Mouse (Mus musculus): ENCODE measurements around the gene Lor. TPM values are rescaled to one million over a fixed set of nuclear protein-coding genes. Genes with fewer than 3 reads are reported as not detected.

Gene Lor
- 1.3 TPM in 2 replicates for polyA plus RNA-seq (2014; fragmentation: Nextera tagmentation; extraction: Ambion mirVana)

DNA sequence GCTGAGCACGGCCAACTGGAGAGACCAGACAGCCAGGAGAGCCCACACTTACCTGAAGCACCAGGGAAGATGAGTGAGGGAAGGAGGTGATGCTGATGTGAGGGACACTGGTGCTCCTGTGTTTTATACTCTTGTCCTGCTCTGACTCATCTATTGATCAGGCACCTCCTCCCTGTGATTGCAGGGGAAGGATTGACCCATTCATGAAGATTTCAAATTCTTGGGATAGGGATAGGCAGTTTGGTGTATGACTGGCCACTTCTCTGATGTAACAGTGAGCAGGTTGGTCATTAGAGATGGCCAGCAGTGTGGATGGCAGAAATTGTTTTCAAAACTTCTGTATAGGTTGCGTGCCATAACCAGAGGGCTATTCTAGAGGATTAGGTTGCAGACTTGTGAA, at the start of gene Lor:
Gene Lor (minus strand): TSS at position 101 of the 400 bp plus-strand sequence.
- Histone ChIP-seq H3K27ac (ENCODE audit: low read depth, low read length) (no peak within 1 kb of the TSS), H3K4me3 (ENCODE audit: low read depth, low read length) (peak within 1 kb of the TSS; percentile 63), H3K27me3 (replicated peaks; ENCODE audit: control insufficient read depth, insufficient read depth, low read length) (peaks cover 15% of the 10 kb centered on the region), H3K36me3 (ENCODE audit: control insufficient read depth, insufficient read depth, low read length) (no peaks in the 10 kb centered on the region), H3K9me3 (replicated peaks; ENCODE audit: control insufficient read depth, low read length) (no peaks in the 10 kb centered on the region), H3K4me2 (ENCODE audit: low read length) (peak within 1 kb of the TSS; percentile 94), H3K4me1 (ENCODE audit: control insufficient read depth, insufficient read depth, low read length) (peaks cover 2% of the 10 kb centered on the region; the same call in 1 of the 2 replicates), H3K9ac (ENCODE audit: low read length) (0 out of 2 replicates have a peak within 1 kb of the TSS, but pooled peaks have one; percentile 69)
- DNase-seq (ENCODE audit: low spot score) = no peak
- no peak for ATAC-seq
- WGBS = 90% methylated on average over 2 of the region's 2 CpGs

DNA sequence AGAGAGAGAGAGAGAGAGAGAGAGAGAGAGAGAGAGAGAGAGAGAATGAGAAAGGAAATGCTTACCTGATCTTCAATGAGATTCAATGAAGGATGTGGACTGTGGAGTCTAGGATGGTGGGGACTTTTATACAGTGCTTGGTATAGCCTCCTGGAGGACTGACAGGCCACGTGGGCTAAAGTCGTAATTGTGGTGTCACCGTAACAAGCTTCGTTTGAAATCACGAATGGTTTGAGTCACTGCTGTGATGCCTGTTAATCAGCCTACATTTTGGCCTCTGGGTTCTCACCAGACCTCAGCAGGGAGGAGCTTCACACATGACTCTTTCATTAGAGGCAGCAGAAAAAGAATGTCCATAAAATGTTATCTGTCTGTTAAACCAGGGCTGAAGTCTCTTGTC, 40.9 kb upstream of the Lor start, which contains the start of gene Prr9:
Gene Prr9 (minus strand): TSS at position 101 of the 400 bp plus-strand sequence.
- Histone ChIP-seq H3K27me3 (replicated peaks; ENCODE audit: control insufficient read depth, insufficient read depth, low read length) (no peaks in the 10 kb centered on the region), H3K9me3 (replicated peaks; ENCODE audit: control insufficient read depth, low read length) (no peaks in the 10 kb centered on the region), H3K4me2 (ENCODE audit: low read length) (no peak within 1 kb of the TSS), H3K9ac (ENCODE audit: low read length) (no peak within 1 kb of the TSS), H3K36me3 (ENCODE audit: control insufficient read depth, insufficient read depth, low read length) (no peaks in the 10 kb centered on the region), H3K4me1 (ENCODE audit: control insufficient read depth, insufficient read depth, low read length) (no peaks in the 10 kb centered on the region), H3K4me3 (ENCODE audit: low read depth, low read length) (no peak within 1 kb of the TSS), H3K27ac (ENCODE audit: low read depth, low read length) (no peak within 1 kb of the TSS)
- no peak for DNase-seq (ENCODE audit: low spot score)
- no peak for ATAC-seq
- WGBS = 82% methylated on average over 5 of the region's 5 CpGs

DNA sequence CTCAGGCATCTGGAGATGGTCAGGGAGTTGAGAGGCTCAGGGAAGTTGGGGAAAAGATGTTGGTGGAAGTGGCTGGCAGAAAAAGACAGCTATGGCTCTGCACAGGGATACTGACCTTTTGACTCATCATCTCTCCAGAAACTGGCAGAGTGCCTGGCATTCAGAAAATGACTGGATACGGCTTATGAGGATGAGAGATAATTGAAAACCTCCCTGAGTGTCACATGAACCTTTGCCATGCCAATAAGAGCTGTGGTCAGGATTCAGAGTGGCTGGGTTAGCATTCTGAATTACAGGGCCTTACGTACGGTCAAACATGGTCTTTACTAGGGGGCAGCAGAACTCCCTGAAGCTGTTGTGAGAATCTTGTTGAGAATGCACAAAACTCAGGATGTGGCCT, 38.0 kb upstream of the Lor start:
- Histone ChIP-seq H3K9me3 (replicated peaks; ENCODE audit: control insufficient read depth, low read length) (no peaks in the 10 kb centered on the region), H3K4me1 (ENCODE audit: control insufficient read depth, insufficient read depth, low read length) (no peaks in the 10 kb centered on the region), H3K9ac (ENCODE audit: low read length) (no peak overlapping the region), H3K27me3 (replicated peaks; ENCODE audit: control insufficient read depth, insufficient read depth, low read length) (no peaks in the 10 kb centered on the region), H3K4me3 (ENCODE audit: low read depth, low read length) (no peak overlapping the region), H3K36me3 (ENCODE audit: control insufficient read depth, insufficient read depth, low read length) (no peaks in the 10 kb centered on the region), H3K4me2 (ENCODE audit: low read length) (no peak overlapping the region), H3K27ac (ENCODE audit: low read depth, low read length) (no peak overlapping the region)
- 89% methylated on average over 3 of the region's 3 CpGs for WGBS
- no peak for ATAC-seq
- no peak for DNase-seq (ENCODE audit: low spot score)

DNA sequence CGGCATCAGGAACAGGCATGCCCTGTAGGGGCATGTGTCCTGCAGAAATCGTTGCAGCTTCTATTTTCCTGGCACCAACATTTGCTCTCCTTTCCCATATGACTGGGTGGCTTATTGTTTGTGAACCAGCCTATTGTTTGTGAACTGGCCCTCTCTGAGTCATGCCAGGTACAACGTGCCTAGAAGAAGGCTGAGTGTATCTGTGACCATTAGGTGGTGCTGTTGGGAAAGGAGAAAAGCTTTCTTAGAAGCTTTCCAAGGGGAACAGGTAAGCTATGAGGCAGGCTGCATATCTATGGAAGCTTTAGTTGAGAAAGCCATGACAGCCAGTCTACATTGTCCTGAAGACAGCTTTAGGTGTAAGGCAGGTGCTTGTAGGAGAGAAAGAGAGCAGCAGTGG, 35.0 kb upstream of the Lor start:
- WGBS = 37% methylated on average over 3 of the region's 3 CpGs
- peak; percentile 45 for DNase-seq (ENCODE audit: low spot score)

DNA sequence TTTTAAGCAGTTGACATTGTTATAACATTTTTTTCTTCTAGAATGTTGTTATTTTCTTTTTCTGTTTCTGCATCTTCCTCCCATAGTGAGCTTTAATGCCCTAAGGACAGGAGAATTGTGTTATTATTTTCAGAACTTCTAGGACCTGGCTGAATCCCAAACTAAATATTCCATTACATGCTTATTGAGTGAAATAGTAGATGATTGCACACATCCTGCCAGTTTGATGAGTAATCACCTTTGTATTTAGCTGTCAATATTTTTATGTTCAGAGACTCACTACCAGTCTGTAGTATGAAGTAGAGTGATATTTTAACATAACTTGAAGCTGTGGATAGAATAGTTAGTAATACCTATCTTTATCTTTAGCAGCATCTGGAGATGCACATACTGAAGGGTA, 28.6 kb upstream of the Lor start:
- DNase-seq (ENCODE audit: low spot score) (no peak), ATAC-seq (no peak)
- Histone ChIP-seq H3K27me3 (replicated peaks; ENCODE audit: control insufficient read depth, insufficient read depth, low read length) (no peaks in the 10 kb centered on the region), H3K4me1 (ENCODE audit: control insufficient read depth, insufficient read depth, low read length) (no peaks in the 10 kb centered on the region; the same call in 1 of the 2 replicates), H3K4me2 (ENCODE audit: low read length) (no peak overlapping the region), H3K27ac (ENCODE audit: low read depth, low read length) (no peak overlapping the region), H3K4me3 (ENCODE audit: low read depth, low read length) (no peak overlapping the region), H3K9ac (ENCODE audit: low read length) (no peak overlapping the region), H3K9me3 (replicated peaks; ENCODE audit: control insufficient read depth, low read length) (no peaks in the 10 kb centered on the region), H3K36me3 (ENCODE audit: control insufficient read depth, insufficient read depth, low read length) (no peaks in the 10 kb centered on the region)

More for the DNA sequence above, 35.0 kb upstream of the Lor start:
- no peaks in the 10 kb centered on the region for H3K27me3 ChIP-seq (replicated peaks; ENCODE audit: control insufficient read depth, insufficient read depth, low read length)
- ATAC-seq = no peak
- no peak overlapping the region for H3K4me3 ChIP-seq (ENCODE audit: low read depth, low read length)
- no peaks in the 10 kb centered on the region for H3K36me3 ChIP-seq (ENCODE audit: control insufficient read depth, insufficient read depth, low read length)
- no peak overlapping the region for H3K4me2 ChIP-seq (ENCODE audit: low read length)
- H3K27ac ChIP-seq (ENCODE audit: low read depth, low read length) = no peak overlapping the region
- H3K4me1 ChIP-seq (ENCODE audit: control insufficient read depth, insufficient read depth, low read length) = no peaks in the 10 kb centered on the region
- no peaks in the 10 kb centered on the region for H3K9me3 ChIP-seq (replicated peaks; ENCODE audit: control insufficient read depth, low read length)
- no peak overlapping the region for H3K9ac ChIP-seq (ENCODE audit: low read length)

DNA sequence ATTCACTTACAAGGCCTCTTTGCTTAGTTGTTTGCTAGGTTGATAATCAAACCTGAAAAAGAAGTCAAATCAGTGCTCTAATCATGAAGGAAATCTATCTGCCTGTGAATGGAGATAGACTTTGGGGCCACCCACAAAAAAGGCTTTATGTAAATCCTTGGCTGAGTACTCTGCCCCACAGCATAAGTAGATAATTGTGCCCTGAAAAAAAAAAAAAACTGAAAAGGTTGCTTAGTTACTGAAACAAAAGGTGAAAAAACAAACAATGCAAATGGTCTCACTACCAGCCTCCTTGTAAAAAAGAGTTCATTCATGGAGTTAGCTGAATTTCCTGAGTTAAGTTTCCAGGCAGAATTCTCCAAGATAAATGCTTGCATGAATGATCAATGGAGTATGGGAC, 27.8 kb upstream of the Lor start:
- DNase-seq (ENCODE audit: low spot score) = peak; percentile 51

DNA sequence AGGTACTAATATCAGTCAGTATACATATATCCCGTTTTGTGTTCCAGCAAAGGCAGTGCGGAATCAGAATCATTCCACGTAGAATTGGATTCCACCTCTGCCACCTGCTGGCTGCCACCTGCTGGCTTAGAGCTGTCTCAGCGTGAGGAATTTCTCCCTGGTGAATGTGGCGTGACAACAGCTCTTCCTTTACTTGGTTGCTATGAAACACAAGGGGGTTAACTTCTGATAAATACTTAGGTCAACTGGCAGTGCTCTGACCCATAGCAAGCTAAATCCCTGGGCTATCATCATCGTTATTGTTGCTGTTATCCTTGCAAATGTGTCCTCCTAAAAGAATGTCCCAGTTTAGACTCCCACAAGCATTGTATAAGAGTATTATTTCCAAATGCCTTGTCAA, 23.6 kb upstream of the Lor start:
- Histone ChIP-seq H3K27ac (ENCODE audit: low read depth, low read length) (no peak overlapping the region), H3K9ac (ENCODE audit: low read length) (no peak overlapping the region), H3K9me3 (replicated peaks; ENCODE audit: control insufficient read depth, low read length) (no peaks in the 10 kb centered on the region), H3K4me3 (ENCODE audit: low read depth, low read length) (no peak overlapping the region), H3K36me3 (ENCODE audit: control insufficient read depth, insufficient read depth, low read length) (no peaks in the 10 kb centered on the region), H3K27me3 (replicated peaks; ENCODE audit: control insufficient read depth, insufficient read depth, low read length) (no peaks in the 10 kb centered on the region), H3K4me2 (ENCODE audit: low read length) (no peak overlapping the region), H3K4me1 (ENCODE audit: control insufficient read depth, insufficient read depth, low read length) (no peaks in the 10 kb centered on the region; the same call in 1 of the 2 replicates)
- WGBS = 11% methylated on average over 6 of the region's 6 CpGs
- ATAC-seq = no peak
- peak; percentile 26 for DNase-seq (ENCODE audit: low spot score)

More for the DNA sequence above, 27.8 kb upstream of the Lor start:
- Histone ChIP-seq H3K27me3 (replicated peaks; ENCODE audit: control insufficient read depth, insufficient read depth, low read length) (no peaks in the 10 kb centered on the region), H3K4me3 (ENCODE audit: low read depth, low read length) (no peak overlapping the region), H3K9ac (ENCODE audit: low read length) (no peak overlapping the region), H3K36me3 (ENCODE audit: control insufficient read depth, insufficient read depth, low read length) (no peaks in the 10 kb centered on the region), H3K4me2 (ENCODE audit: low read length) (no peak overlapping the region), H3K4me1 (ENCODE audit: control insufficient read depth, insufficient read depth, low read length) (no peaks in the 10 kb centered on the region; the same call in 1 of the 2 replicates), H3K9me3 (replicated peaks; ENCODE audit: control insufficient read depth, low read length) (no peaks in the 10 kb centered on the region), H3K27ac (ENCODE audit: low read depth, low read length) (no peak overlapping the region)
- ATAC-seq = peak; percentile 20; the same call in 1 of the 2 replicates

DNA sequence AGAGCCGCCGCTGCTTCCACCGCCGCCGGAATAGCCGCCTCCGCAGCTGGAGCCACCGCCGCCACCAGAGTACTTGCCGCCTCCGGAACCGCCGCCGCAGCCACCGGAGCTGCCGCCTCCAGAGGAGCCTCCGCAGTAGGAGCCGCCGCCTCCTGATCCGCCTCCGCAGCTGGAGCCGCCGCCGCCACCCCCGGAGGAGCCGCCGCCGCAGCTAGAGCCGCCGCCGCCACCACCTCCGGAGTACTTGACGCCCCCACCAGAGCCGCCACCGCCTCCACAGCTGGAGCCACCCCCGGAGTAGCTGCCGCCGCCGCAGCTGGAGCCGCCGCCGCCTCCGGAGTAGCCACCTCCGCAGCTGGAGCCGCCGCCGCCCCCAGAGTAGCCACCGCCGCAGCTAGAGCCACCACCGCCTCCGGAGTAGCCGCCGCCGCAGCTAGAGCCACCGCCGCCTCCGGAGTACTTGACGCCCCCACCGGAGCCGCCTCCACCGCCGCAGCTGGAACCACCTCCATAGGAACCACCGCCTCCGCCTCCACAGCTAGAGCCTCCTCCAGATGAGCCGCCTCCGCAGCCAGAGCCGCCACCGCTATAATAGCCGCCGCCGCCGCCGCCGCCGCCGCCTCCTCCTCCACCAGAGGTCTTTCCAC, 1.5 kb downstream of the Lor start:
- Histone ChIP-seq H3K4me3 (ENCODE audit: low read depth, low read length) (peak overlapping the region; percentile 63), H3K27me3 (replicated peaks; ENCODE audit: control insufficient read depth, insufficient read depth, low read length) (peaks cover 15% of the 10 kb centered on the region), H3K9ac (ENCODE audit: low read length) (peak overlapping the region; percentile 69), H3K4me1 (ENCODE audit: control insufficient read depth, insufficient read depth, low read length) (peaks cover 2% of the 10 kb centered on the region; the same call in 1 of the 2 replicates), H3K36me3 (ENCODE audit: control insufficient read depth, insufficient read depth, low read length) (no peaks in the 10 kb centered on the region), H3K27ac (ENCODE audit: low read depth, low read length) (peak overlapping the region; percentile 92), H3K4me2 (ENCODE audit: low read length) (peak overlapping the region; percentile 94), H3K9me3 (replicated peaks; ENCODE audit: control insufficient read depth, low read length) (no peaks in the 10 kb centered on the region)
- under 1% methylated on average over 45 of the region's 76 CpGs for WGBS
- DNase-seq (ENCODE audit: low spot score) = peak; percentile 50
- peak; percentile 74 for ATAC-seq
